Mouse (Mus musculus) lung, embryonic 15.5 days (tissue): Measurements from ENCODE around the gene Elf3. TPM values are rescaled to one million over a fixed set of nuclear protein-coding genes. Genes with fewer than 3 reads are reported as not detected.

Source experiments
- ATAC-seq: fragments of 200-750 bp; cut with Nextera tagmentation; 2 replicates; pipeline ENCODE4 v1.8.0; 2017; ENCODE audit warnings: moderate number of reproducible peaks, borderline replicate concordance; ENCODE audit not compliant: low FRiP score, low TSS enrichment; ENCODE audit errors: extremely low read depth
- H3K27ac ChIP-seq: fragments of 300-500 bp; sonication (generic); 2 replicates; pipeline ENCODE4 v1.5.1; 2015; ENCODE audit warnings: moderate library complexity, mild to moderate bottlenecking, inconsistent platforms
- H3K27me3 ChIP-seq: fragments of 300-500 bp; sonication (generic); 2 replicates; pipeline ENCODE4 v1.6.1; 2015; ENCODE audit warnings: inconsistent platforms
- H3K36me3 ChIP-seq: fragments of 300-500 bp; sonication (generic); 2 replicates; pipeline ENCODE4 v1.6.1; 2015; ENCODE audit warnings: inconsistent platforms
- H3K4me1 ChIP-seq: fragments of 300-500 bp; sonication (generic); 2 replicates; pipeline ENCODE4 v1.6.1; 2015; ENCODE audit warnings: inconsistent platforms
- H3K4me2 ChIP-seq: fragments of 300-500 bp; sonication (generic); 2 replicates; pipeline ENCODE4 v1.6.1; 2015; ENCODE audit warnings: inconsistent platforms, mild to moderate bottlenecking, moderate library complexity
- H3K4me3 ChIP-seq: fragments of 300-500 bp; sonication (generic); 2 replicates; pipeline ENCODE4 v1.5.1; 2015; ENCODE audit warnings: mild to moderate bottlenecking, inconsistent platforms
- H3K9ac ChIP-seq: fragments of 300-500 bp; sonication (generic); 2 replicates; pipeline ENCODE4 v1.6.1; 2015; ENCODE audit warnings: inconsistent platforms
- H3K9me3 ChIP-seq: fragments of 300-500 bp; sonication (generic); 2 replicates; pipeline ENCODE4 v1.6.1; 2016; ENCODE audit warnings: inconsistent platforms
- WGBS: fragments of 180-500 bp; shearing (Covaris S2); methylation state at CpG from one replicate; pipeline ENCODE4 v1.1.7; 2015; 5-methylcytosine and 5-hydroxymethylcytosine counted together
- polyA plus RNA-seq: library from polyadenylated mRNA; unstranded; fragments of >200 nt; fragmentation: Nextera tagmentation; extraction: Ambion mirVana; gene quantifications from 2 replicates; pipeline ENCODE4 v1.2.1, GENCODE M21; 2015

Elf3 gene
- polyA plus RNA-seq, 1 experiment from 2014 or later: 23.4 TPM

DNA sequence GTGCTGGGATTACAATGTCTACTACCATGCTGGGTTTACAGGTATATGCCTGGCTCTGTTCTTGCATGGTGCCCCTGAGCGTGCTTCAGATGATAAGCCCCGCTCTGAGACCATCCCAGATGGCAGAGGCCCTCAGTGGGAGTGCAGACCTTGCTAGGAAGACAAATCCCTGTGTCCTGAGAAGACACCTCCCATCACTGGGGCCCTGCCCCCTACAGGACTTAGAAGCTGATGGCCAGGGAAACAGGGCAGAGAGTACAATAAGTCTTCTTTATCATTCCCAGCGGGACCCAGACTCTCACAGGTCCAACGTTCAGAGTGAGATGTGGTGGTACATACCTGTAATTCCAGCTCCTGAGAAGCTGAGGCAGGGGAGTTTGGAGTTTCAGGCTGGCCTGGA, 53.1 kb downstream of the Elf3 start:
- WGBS: 52% methylated on average over 4 of the region's 4 CpGs
- Histone ChIP-seq H3K4me1 (peaks cover 3% of the 10 kb centered on the region; the same call in 1 of the 2 replicates), H3K4me2 (no peak overlapping the region), H3K9ac (no peak overlapping the region), H3K36me3 (no peaks in the 10 kb centered on the region), H3K27me3 (no peaks in the 10 kb centered on the region), H3K27ac (no peak overlapping the region), H3K9me3 (no peaks in the 10 kb centered on the region), H3K4me3 (no peak overlapping the region)
- no peak for ATAC-seq

DNA sequence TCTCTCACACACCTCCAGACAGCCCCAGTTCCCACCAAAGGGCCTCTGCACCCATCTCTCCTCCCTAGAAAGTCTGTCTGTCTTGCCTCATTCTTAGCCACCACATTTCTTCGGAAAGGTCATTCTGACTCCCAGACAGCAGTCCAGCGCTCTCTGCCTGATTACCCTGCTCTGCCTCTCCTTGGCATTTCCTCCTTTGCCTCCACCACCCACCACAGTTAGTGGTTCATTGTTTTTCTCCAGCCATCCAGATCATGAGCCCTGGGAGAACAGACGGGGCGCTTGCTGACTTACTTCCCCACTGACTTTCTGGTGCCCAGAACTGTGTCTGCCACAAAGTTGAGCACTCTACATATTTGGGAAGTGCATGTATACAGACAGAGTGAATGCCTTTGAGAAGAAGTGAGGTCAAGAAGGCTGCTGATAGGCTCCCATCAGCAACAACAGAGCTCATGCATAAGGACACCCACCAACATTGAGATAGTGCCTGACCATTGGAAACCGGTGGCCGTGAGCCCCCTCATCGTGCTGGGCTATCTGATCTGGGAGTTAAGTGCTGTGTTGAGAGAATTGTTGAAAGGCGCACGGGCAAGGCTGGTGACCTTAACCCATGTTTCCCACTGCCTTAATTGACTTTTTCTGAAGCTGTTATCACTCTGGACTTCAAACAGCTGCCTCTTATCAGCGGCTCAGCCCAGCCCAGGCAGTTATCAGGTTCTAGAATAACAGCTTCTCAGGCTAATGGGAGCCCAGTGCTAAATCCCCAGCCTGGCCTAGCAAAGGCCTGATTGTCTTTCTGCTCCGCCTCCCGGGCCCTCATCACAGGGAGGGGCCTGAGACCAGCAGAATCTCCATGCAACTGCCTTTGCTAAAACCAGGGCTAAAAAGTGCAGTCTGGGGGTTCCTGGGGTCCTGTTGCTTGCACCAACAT, 53.9 kb downstream of the Elf3 start:
- 26% methylated on average over 12 of the region's 12 CpGs for WGBS
- Histone ChIP-seq H3K9me3 (no peaks in the 10 kb centered on the region), H3K36me3 (no peaks in the 10 kb centered on the region), H3K27ac (no peak overlapping the region), H3K9ac (no peak overlapping the region), H3K27me3 (no peaks in the 10 kb centered on the region), H3K4me2 (no peak overlapping the region), H3K4me1 (peaks cover 5% of the 10 kb centered on the region), H3K4me3 (no peak overlapping the region)
- no peak for ATAC-seq

Other genes starting within 250 kb of the Elf3 start
- 11.6 and 12.8 TPM in 2 replicates for gene Lgr6, start 153.3 kb downstream of the Elf3 start, polyA plus RNA-seq
- 2.9 and 5.8 TPM in 2 replicates for gene Ptpn7, start 125.9 kb downstream of the Elf3 start, polyA plus RNA-seq
- gene Arl8a, start 111.7 kb downstream of the Elf3 start, polyA plus RNA-seq: 42.7 and 47.0 TPM in 2 replicates
- gene Gpr37l1, start 90.9 kb downstream of the Elf3 start, polyA plus RNA-seq: 0.10 TPM in 1 of 2 replicates, not detected in the other
- gene Rnpep, start 25.5 kb upstream of the Elf3 start, polyA plus RNA-seq: 102 TPM in 2 replicates
- gene Timm17a, start 55.2 kb upstream of the Elf3 start, polyA plus RNA-seq: 186 and 192 TPM in 2 replicates
- 4.5 and 4.7 TPM in 2 replicates for gene Lmod1, start 66.2 kb upstream of the Elf3 start, polyA plus RNA-seq
- 35.2 and 39.1 TPM in 2 replicates for gene Shisa4, start 116.7 kb upstream of the Elf3 start, polyA plus RNA-seq
- gene Ipo9, start 171.9 kb upstream of the Elf3 start, polyA plus RNA-seq: 119 and 123 TPM in 2 replicates